Mouse (Mus musculus): ENCODE data around the gene Cdv3.

- TF ChIP-seq POLR2A (IDR thresholded peaks at IDR 0.05; ENCODE audit: low read depth, low read length) (no peak), CTCF (IDR thresholded peaks at IDR 0.05; ENCODE audit: borderline replicate concordance, insufficient read depth, low read length) (no peak)
These were observed 43.5 kb upstream of the Cdv3 start for GRCm38 (mm10) chr9:103409119-103409518.

Measured in embryonic fibroblast, embryonic 13.5 days (primary cell).